Mouse (Mus musculus) lung, embryonic 15.5 days (tissue): ENCODE data around the gene Dpf2. TPM values are rescaled to one million over a fixed set of nuclear protein-coding genes. Genes with fewer than 3 reads are reported as not detected.
A peak's percentile ranks its signal among the peaks of the same experiment; 100 is the strongest.

Source experiments
- ATAC-seq: fragments of 200-750 bp; cut with Nextera tagmentation; 2 replicates; pipeline ENCODE4 v1.8.0; 2017; ENCODE audit warnings: moderate number of reproducible peaks, borderline replicate concordance; ENCODE audit not compliant: low FRiP score, low TSS enrichment; ENCODE audit errors: extremely low read depth
- H3K27ac ChIP-seq: fragments of 300-500 bp; sonication (generic); 2 replicates; pipeline ENCODE4 v1.5.1; 2015; ENCODE audit warnings: moderate library complexity, mild to moderate bottlenecking, inconsistent platforms
- H3K27me3 ChIP-seq: fragments of 300-500 bp; sonication (generic); 2 replicates; pipeline ENCODE4 v1.6.1; 2015; ENCODE audit warnings: inconsistent platforms
- H3K36me3 ChIP-seq: fragments of 300-500 bp; sonication (generic); 2 replicates; pipeline ENCODE4 v1.6.1; 2015; ENCODE audit warnings: inconsistent platforms
- H3K4me1 ChIP-seq: fragments of 300-500 bp; sonication (generic); 2 replicates; pipeline ENCODE4 v1.6.1; 2015; ENCODE audit warnings: inconsistent platforms
- H3K4me2 ChIP-seq: fragments of 300-500 bp; sonication (generic); 2 replicates; pipeline ENCODE4 v1.6.1; 2015; ENCODE audit warnings: inconsistent platforms, mild to moderate bottlenecking, moderate library complexity
- H3K4me3 ChIP-seq: fragments of 300-500 bp; sonication (generic); 2 replicates; pipeline ENCODE4 v1.5.1; 2015; ENCODE audit warnings: mild to moderate bottlenecking, inconsistent platforms
- H3K9ac ChIP-seq: fragments of 300-500 bp; sonication (generic); 2 replicates; pipeline ENCODE4 v1.6.1; 2015; ENCODE audit warnings: inconsistent platforms
- H3K9me3 ChIP-seq: fragments of 300-500 bp; sonication (generic); 2 replicates; pipeline ENCODE4 v1.6.1; 2016; ENCODE audit warnings: inconsistent platforms
- WGBS: fragments of 180-500 bp; shearing (Covaris S2); methylation state at CpG from one replicate; pipeline ENCODE4 v1.1.7; 2015; 5-methylcytosine and 5-hydroxymethylcytosine counted together
- polyA plus RNA-seq: library from polyadenylated mRNA; unstranded; fragments of >200 nt; fragmentation: Nextera tagmentation; extraction: Ambion mirVana; gene quantifications from 2 replicates; pipeline ENCODE4 v1.2.1, GENCODE M21; 2015

Gene Dpf2
- polyA plus RNA-seq, 1 experiment from 2014 or later, result 147 TPM

- Histone ChIP-seq H3K4me1 (peaks cover 54% of the 10 kb centered on the region), H3K27ac (peak overlapping the region; percentile 80), H3K27me3 (no peaks in the 10 kb centered on the region), H3K36me3 (0 out of 2 replicates have a peak, but pooled peaks cover 3% of the 10 kb centered on the region), H3K9me3 (no peaks in the 10 kb centered on the region), H3K9ac (no peak overlapping the region), H3K4me3 (no peak overlapping the region), H3K4me2 (peak overlapping the region; percentile 30)
- ATAC-seq, result peak; percentile 89
- WGBS, result 24% methylated on average over 3 of the region's 3 CpGs
Observed at GRCm38 (mm10) chr19:5935266-5935665, 22.5 kb upstream of the Dpf2 start.

- Histone ChIP-seq H3K36me3 (no peaks in the 10 kb centered on the region), H3K9me3 (no peaks in the 10 kb centered on the region), H3K4me1 (peaks cover 49% of the 10 kb centered on the region), H3K27me3 (no peaks in the 10 kb centered on the region), H3K4me2 (peak overlapping the region; percentile 6; the same call in 1 of the 2 replicates), H3K4me3 (no peak overlapping the region), H3K9ac (no peak overlapping the region), H3K27ac (peak overlapping the region; percentile 78)
- 27% methylated on average over 14 of the region's 14 CpGs for WGBS
- ATAC-seq, result peak; percentile 70
Observed at GRCm38 (mm10) chr19:5929634-5930596, 17.1 kb upstream of the Dpf2 start.

- H3K9ac ChIP-seq, result no peak overlapping the region
- 40% methylated on average over 3 of the region's 3 CpGs for WGBS
Observed at GRCm38 (mm10) chr19:5928546-5928945, 15.7 kb upstream of the Dpf2 start.

GRCm38 (mm10) chr19:5928104-5928503, 15.3 kb upstream of the Dpf2 start:
- no peaks in the 10 kb centered on the region for H3K27me3 ChIP-seq
- H3K4me2 ChIP-seq, result no peak overlapping the region
- H3K9ac ChIP-seq, result no peak overlapping the region
- H3K4me1 ChIP-seq, result peaks cover 52% of the 10 kb centered on the region
- no peaks in the 10 kb centered on the region for H3K36me3 ChIP-seq
- H3K9me3 ChIP-seq, result no peaks in the 10 kb centered on the region
- WGBS, result 61% methylated on average over 6 of the region's 6 CpGs
- no peak overlapping the region for H3K4me3 ChIP-seq
- ATAC-seq, result no peak
- H3K27ac ChIP-seq, result no peak overlapping the region

More at GRCm38 (mm10) chr19:5928546-5928945, 15.7 kb upstream of the Dpf2 start:
- Histone ChIP-seq H3K9me3 (no peaks in the 10 kb centered on the region), H3K36me3 (no peaks in the 10 kb centered on the region), H3K27me3 (no peaks in the 10 kb centered on the region), H3K4me1 (peaks cover 50% of the 10 kb centered on the region), H3K4me3 (no peak overlapping the region), H3K4me2 (no peak overlapping the region), H3K27ac (peak overlapping the region; percentile 78)
- no peak for ATAC-seq

- no peak overlapping the region for H3K4me3 ChIP-seq
- H3K36me3 ChIP-seq, result no peaks in the 10 kb centered on the region
- H3K27ac ChIP-seq, result peak overlapping the region; percentile 1; the same call in 1 of the 2 replicates
- H3K4me1 ChIP-seq, result peaks cover 58% of the 10 kb centered on the region
- H3K27me3 ChIP-seq, result no peaks in the 10 kb centered on the region
- H3K9ac ChIP-seq, result no peak overlapping the region
- no peak for ATAC-seq
- 67% methylated on average over 8 of the region's 8 CpGs for WGBS
- no peaks in the 10 kb centered on the region for H3K9me3 ChIP-seq
- no peak overlapping the region for H3K4me2 ChIP-seq
Observed at GRCm38 (mm10) chr19:5927532-5927931, 14.7 kb upstream of the Dpf2 start.

- peak overlapping the region; percentile 1; the same call in 1 of the 2 replicates for H3K27ac ChIP-seq
Observed at GRCm38 (mm10) chr19:5927026-5927425, 14.2 kb upstream of the Dpf2 start.

GRCm38 (mm10) chr19:5925311-5925855, 12.6 kb upstream of the Dpf2 start:
- ATAC-seq, result no peak

More at GRCm38 (mm10) chr19:5927026-5927425, 14.2 kb upstream of the Dpf2 start:
- Histone ChIP-seq H3K4me3 (no peak overlapping the region), H3K36me3 (no peaks in the 10 kb centered on the region), H3K4me1 (peaks cover 63% of the 10 kb centered on the region), H3K9me3 (no peaks in the 10 kb centered on the region), H3K4me2 (no peak overlapping the region), H3K9ac (no peak overlapping the region), H3K27me3 (no peaks in the 10 kb centered on the region)
- WGBS, result 69% methylated on average over 11 of the region's 11 CpGs
- no peak for ATAC-seq

GRCm38 (mm10) chr19:5924713-5925093, 11.9 kb upstream of the Dpf2 start, which contains the start of gene Cdc42ep2:
TSS of gene Cdc42ep2 (minus strand) at chr19:5924816.
- under 1% methylated on average over 18 of the region's 18 CpGs for WGBS
- H3K9me3 ChIP-seq, result no peaks in the 10 kb centered on the region
- H3K4me3 ChIP-seq, result peak within 1 kb of the TSS; percentile 69
- H3K27me3 ChIP-seq, result no peaks in the 10 kb centered on the region
- peaks cover 65% of the 10 kb centered on the region for H3K4me1 ChIP-seq
- H3K27ac ChIP-seq, result peak within 1 kb of the TSS; percentile 96
- peak within 1 kb of the TSS; percentile 97 for H3K4me2 ChIP-seq
- H3K36me3 ChIP-seq, result no peaks in the 10 kb centered on the region
- peak within 1 kb of the TSS; percentile 59 for H3K9ac ChIP-seq
- ATAC-seq, result peak; percentile 93

More at GRCm38 (mm10) chr19:5925311-5925855, 12.6 kb upstream of the Dpf2 start:
- Histone ChIP-seq H3K27ac (peak overlapping the region; percentile 70), H3K27me3 (no peaks in the 10 kb centered on the region), H3K4me3 (peak overlapping the region; percentile 69), H3K36me3 (no peaks in the 10 kb centered on the region), H3K4me2 (peak overlapping the region; percentile 97), H3K4me1 (peaks cover 72% of the 10 kb centered on the region), H3K9ac (peak overlapping the region; percentile 5; the same call in 1 of the 2 replicates), H3K9me3 (no peaks in the 10 kb centered on the region)
- WGBS, result 25% methylated on average over 11 of the region's 11 CpGs

- peaks cover under 1% of the 10 kb centered on the region; the same call in 1 of the 2 replicates for H3K36me3 ChIP-seq
- H3K9ac ChIP-seq, result peak overlapping the region; percentile 59
- 0% methylated on average over 38 of the region's 38 CpGs for WGBS
- no peaks in the 10 kb centered on the region for H3K9me3 ChIP-seq
- H3K4me1 ChIP-seq, result peaks cover 60% of the 10 kb centered on the region
- ATAC-seq, result peak; percentile 81
- no peaks in the 10 kb centered on the region for H3K27me3 ChIP-seq
- peak overlapping the region; percentile 97 for H3K4me2 ChIP-seq
- H3K27ac ChIP-seq, result peak overlapping the region; percentile 96
- peak overlapping the region; percentile 69 for H3K4me3 ChIP-seq
Observed at GRCm38 (mm10) chr19:5923990-5924712, 11.3 kb upstream of the Dpf2 start.

- Histone ChIP-seq H3K4me1 (peaks cover 48% of the 10 kb centered on the region), H3K9ac (0 out of 2 replicates have a peak overlapping the region, but pooled peaks have one; percentile 11), H3K27ac (no peak overlapping the region), H3K36me3 (peaks cover 12% of the 10 kb centered on the region), H3K9me3 (no peaks in the 10 kb centered on the region), H3K4me2 (peak overlapping the region; percentile 97), H3K4me3 (peak overlapping the region; percentile 16), H3K27me3 (no peaks in the 10 kb centered on the region)
- WGBS, result 89% methylated on average over 3 of the region's 3 CpGs
- ATAC-seq, result no peak
Observed at GRCm38 (mm10) chr19:5922963-5923362, 10.2 kb upstream of the Dpf2 start.
